ENCODE assay signal across 12 mouse cellular contexts in the genomic region with DNA sequence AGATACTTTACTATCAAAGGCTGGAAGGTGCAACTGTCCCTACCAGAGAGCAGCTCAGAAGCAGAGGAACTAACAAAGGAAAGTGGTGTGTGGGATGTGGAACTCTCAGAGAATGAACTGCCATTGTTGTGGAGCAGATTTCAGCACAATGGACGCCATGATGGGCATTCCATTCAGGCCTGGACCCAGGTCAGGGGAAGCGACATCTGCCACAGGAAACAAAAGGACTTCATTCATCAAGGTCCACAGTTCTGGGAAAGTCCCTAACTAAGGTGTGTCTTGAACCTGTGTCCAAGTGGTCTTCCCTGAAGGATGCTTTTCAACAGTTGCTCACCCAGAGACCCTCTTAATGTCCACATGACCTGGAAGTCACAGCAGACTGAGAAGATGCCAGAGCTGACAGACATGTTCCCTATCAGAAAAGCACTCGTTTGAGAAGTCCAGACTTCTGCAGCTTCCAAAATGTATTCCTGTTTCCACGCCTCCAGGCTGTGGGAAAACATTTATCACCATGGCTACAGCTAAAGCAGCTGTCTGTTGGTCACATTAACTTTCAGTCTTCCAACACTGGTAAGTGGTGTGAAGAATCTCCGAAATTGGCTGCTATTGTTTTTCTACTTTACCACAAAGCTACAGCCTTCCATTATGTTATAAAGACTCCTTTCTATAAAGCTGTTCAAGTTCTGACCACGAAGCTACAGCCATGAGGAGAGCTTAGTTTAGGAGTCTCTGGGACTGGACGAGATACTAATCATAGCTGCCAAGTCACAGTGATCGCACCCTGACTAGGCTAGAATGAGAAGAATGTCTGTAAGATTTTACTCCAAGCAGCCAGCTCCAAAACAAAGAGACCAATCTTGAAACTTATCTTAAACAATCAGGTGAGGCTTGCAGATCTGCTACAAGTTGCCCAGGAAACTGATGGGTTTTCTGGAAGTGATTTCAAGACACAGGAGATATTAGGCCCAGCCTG. TPM values are rescaled to one million over a fixed set of nuclear protein-coding genes. Genes with fewer than 3 reads are reported as not detected.
A peak's percentile ranks its signal among the peaks of the same experiment; 100 is the strongest.
DNase-seq lines count a peak whose midpoint lies in the region; ATAC-seq lines count a peak whose summit lies in the region.
"Had no signal": no experiment of that assay in that cellular context is flagged by ENCODE, and none has a peak within 500 bp of the region (broad histone marks: within the 10 kb centered on the region; RNA-seq: fewer than 3 reads in every experiment).

No protein-coding gene starts in this region.

- no peak overlapping the region for H3K9ac ChIP-seq in hindbrain, embryonic 15.5 days
- H3K9ac ChIP-seq: heart, embryonic 15.5 days had no signal

- no peak for ATAC-seq in hindbrain, embryonic 15.5 days (ENCODE audit: low FRiP score, low read depth)

- H3K9me3 ChIP-seq in hindbrain, embryonic 15.5 days = no peaks in the 10 kb centered on the region
- H3K9me3 ChIP-seq: heart, embryonic 15.5 days had no signal

- 16% methylated on average over 8 of the region's 8 CpGs for WGBS in hindbrain, embryonic 15.5 days

- peak; percentile 43 for DNase-seq in layer of hippocampus, adult 9-11 months
- no peak for DNase-seq in layer of hippocampus, postnatal 10 days (ENCODE audit: low spot score in 2 of 2)
- peak; percentile 30 for DNase-seq in MN1 (ENCODE audit: low spot score)
- DNase-seq in urinary bladder, postnatal 25 days (ENCODE audit: low spot score) = no peak
- DNase-seq in gastrocnemius, postnatal 10 days = no peak
- no peak for DNase-seq in ovary, postnatal 36 days (ENCODE audit: low spot score)
- DNase-seq: cerebellum, postnatal 14 days; left cerebral cortex, postnatal 4 days; lung, postnatal 36 days had no signal

- H3K4me3 ChIP-seq in brown adipose tissue, adult 24 weeks (ENCODE audit: insufficient read depth, low read depth, low read length) = no peak overlapping the region
- H3K4me3 ChIP-seq in hindbrain, embryonic 15.5 days = no peak overlapping the region
- H3K4me3 ChIP-seq: heart, embryonic 15.5 days had no signal

- no peaks in the 10 kb centered on the region for H3K36me3 ChIP-seq in hindbrain, embryonic 15.5 days
- H3K36me3 ChIP-seq: heart, embryonic 15.5 days had no signal

- no peaks in the 10 kb centered on the region for H3K27me3 ChIP-seq in hindbrain, embryonic 15.5 days
- H3K27me3 ChIP-seq: heart, embryonic 15.5 days had no signal

- no peak overlapping the region for H3K4me2 ChIP-seq in hindbrain, embryonic 15.5 days
- H3K4me2 ChIP-seq: heart, embryonic 15.5 days had no signal

- peaks cover 9% of the 10 kb centered on the region; the same call in 1 of the 2 replicates for H3K4me1 ChIP-seq in brown adipose tissue, adult 24 weeks (ENCODE audit: control insufficient read depth, insufficient read depth, insufficient read length, low read length)
- 0 out of 2 replicates have a peak, but pooled peaks cover 11% of the 10 kb centered on the region for H3K4me1 ChIP-seq in hindbrain, embryonic 15.5 days (replicated peaks)

- 0 out of 2 replicates have a peak overlapping the region, but pooled peaks have one; percentile 1 for H3K27ac ChIP-seq in brown adipose tissue, adult 24 weeks (replicated peaks; ENCODE audit: low read depth, low read length)
- H3K27ac ChIP-seq in hindbrain, embryonic 15.5 days (replicated peaks) = 0 out of 2 replicates have a peak overlapping the region, but pooled peaks have one; percentile 9

RNA-seq across cellular contexts. Expression of gene Lyrm7, which starts 15.0 kb away (rescaled TPM):
- 10 to 100 TPM; 21.2 to 24.5 TPM for total RNA-seq in layer of hippocampus, postnatal 10 days (2021)
- 51.4 and 62.3 TPM in 2 replicates for polyA plus RNA-seq in brown adipose tissue, adult 24 weeks (2012; ENCODE audit: insufficient read depth, insufficient read length, missing spikeins)
- polyA plus RNA-seq in hindbrain, embryonic 15.5 days (2015; fragmentation: Nextera tagmentation; extraction: Ambion mirVana) = 10.2 and 12.2 TPM in 2 replicates
- total RNA-seq in gastrocnemius, postnatal 10 days (2021) = 10 to 100 TPM; 15.8 to 21.1 TPM

RNA-seq across cellular contexts. Expression of gene Hint1, which starts 20.4 kb away (rescaled TPM):
- 100 to 1,000 TPM; 341 to 384 TPM for total RNA-seq in layer of hippocampus, postnatal 10 days (2021)
- 558 and 608 TPM in 2 replicates for polyA plus RNA-seq in brown adipose tissue, adult 24 weeks (2012; ENCODE audit: insufficient read depth, insufficient read length, missing spikeins)
- 770 and 780 TPM in 2 replicates for polyA plus RNA-seq in hindbrain, embryonic 15.5 days (2015; fragmentation: Nextera tagmentation; extraction: Ambion mirVana)
- 100 to 1,000 TPM; 254 to 262 TPM for total RNA-seq in gastrocnemius, postnatal 10 days (2021)

RNA-seq across cellular contexts. Expression of gene Gpx3, which starts 56.5 kb away (rescaled TPM):
- total RNA-seq in layer of hippocampus, postnatal 10 days (2021) = 1 to 10 TPM; 7.0 to 7.1 TPM
- polyA plus RNA-seq in brown adipose tissue, adult 24 weeks (2012; ENCODE audit: insufficient read depth, insufficient read length, missing spikeins) = 1,156 and 2,121 TPM in 2 replicates
- polyA plus RNA-seq in hindbrain, embryonic 15.5 days (2015; fragmentation: Nextera tagmentation; extraction: Ambion mirVana) = 63.5 and 67.4 TPM in 2 replicates
- 10 to 100 TPM; 23.2 to 36.0 TPM for total RNA-seq in gastrocnemius, postnatal 10 days (2021)

RNA-seq across cellular contexts. Expression of gene Cdc42se2, which starts 58.3 kb away (rescaled TPM):
- 100 to 1,000 TPM; 138 to 151 TPM for total RNA-seq in layer of hippocampus, postnatal 10 days (2021)
- 11.8 and 18.7 TPM in 2 replicates for polyA plus RNA-seq in brown adipose tissue, adult 24 weeks (2012; ENCODE audit: insufficient read depth, insufficient read length, missing spikeins)
- polyA plus RNA-seq in hindbrain, embryonic 15.5 days (2015; fragmentation: Nextera tagmentation; extraction: Ambion mirVana) = 141 and 145 TPM in 2 replicates
- total RNA-seq in gastrocnemius, postnatal 10 days (2021) = 10 to 100 TPM; 22.1 to 22.5 TPM

Comparison
In these comparisons a context has a peak if more than half of its experiments do, and no peak if none do; other contexts are left out.
1. DNase-seq: peak in layer of hippocampus, adult 9-11 months (single experiment) and MN1 (single experiment); none in layer of hippocampus, postnatal 10 days (0 of 2), urinary bladder, postnatal 25 days (single experiment), gastrocnemius, postnatal 10 days (single experiment) and ovary, postnatal 36 days (single experiment).